Mouse (Mus musculus) midbrain, embryonic 15.5 days (tissue): Measurements from ENCODE around the gene Gm20388. TPM values are rescaled to one million over a fixed set of nuclear protein-coding genes. Genes with fewer than 3 reads are reported as not detected.

Experiments used
- ATAC-seq: fragments of 200-750 bp; cut with Nextera tagmentation; replicated peaks from 2 replicates; pipeline ENCODE4 v1.8.0; 2017; ENCODE audit warnings: moderate TSS enrichment
- H3K27ac ChIP-seq: fragments of 300-500 bp; sonication (generic); 2 replicates; pipeline ENCODE4 v1.5.1; 2015; ENCODE audit warnings: mild to moderate bottlenecking, inconsistent platforms
- H3K27me3 ChIP-seq: fragments of 300-500 bp; sonication (generic); replicated peaks from 2 replicates; pipeline ENCODE4 v1.6.1; 2015; ENCODE audit warnings: inconsistent platforms
- H3K36me3 ChIP-seq: fragments of 300-500 bp; sonication (generic); replicated peaks from 2 replicates; pipeline ENCODE4 v1.6.1; 2015; ENCODE audit warnings: inconsistent platforms
- H3K4me1 ChIP-seq: fragments of 300-500 bp; sonication (generic); 2 replicates; pipeline ENCODE4 v1.6.1; 2015; ENCODE audit warnings: inconsistent platforms
- H3K4me2 ChIP-seq: fragments of 300-500 bp; sonication (generic); 2 replicates; pipeline ENCODE4 v1.6.1; 2015; ENCODE audit warnings: inconsistent platforms, mild to moderate bottlenecking, moderate library complexity
- H3K4me3 ChIP-seq: fragments of 300-500 bp; sonication (generic); 2 replicates; pipeline ENCODE4 v1.5.1; 2015; ENCODE audit warnings: mild to moderate bottlenecking, inconsistent platforms
- H3K9ac ChIP-seq: fragments of 300-500 bp; sonication (generic); 2 replicates; pipeline ENCODE4 v1.6.1; 2015; ENCODE audit warnings: mild to moderate bottlenecking, inconsistent platforms
- H3K9me3 ChIP-seq: fragments of 300-500 bp; sonication (generic); 2 replicates; pipeline ENCODE4 v1.6.1; 2016; ENCODE audit warnings: inconsistent platforms
- WGBS: fragments of 180-500 bp; shearing (Covaris S2); methylation state at CpG from one replicate; pipeline ENCODE4 v1.1.7; 2015; ENCODE audit warnings: mixed read lengths; 5-methylcytosine and 5-hydroxymethylcytosine counted together
- polyA plus RNA-seq: library from polyadenylated mRNA; unstranded; fragments of >200 nt; fragmentation: Nextera tagmentation; extraction: Ambion mirVana; gene quantifications from 2 replicates; pipeline ENCODE4 v1.2.1, GENCODE M21; 2015

The Gm20388 gene
- polyA plus RNA-seq, 1 experiment from 2014 or later = 5.6 TPM

DNA sequence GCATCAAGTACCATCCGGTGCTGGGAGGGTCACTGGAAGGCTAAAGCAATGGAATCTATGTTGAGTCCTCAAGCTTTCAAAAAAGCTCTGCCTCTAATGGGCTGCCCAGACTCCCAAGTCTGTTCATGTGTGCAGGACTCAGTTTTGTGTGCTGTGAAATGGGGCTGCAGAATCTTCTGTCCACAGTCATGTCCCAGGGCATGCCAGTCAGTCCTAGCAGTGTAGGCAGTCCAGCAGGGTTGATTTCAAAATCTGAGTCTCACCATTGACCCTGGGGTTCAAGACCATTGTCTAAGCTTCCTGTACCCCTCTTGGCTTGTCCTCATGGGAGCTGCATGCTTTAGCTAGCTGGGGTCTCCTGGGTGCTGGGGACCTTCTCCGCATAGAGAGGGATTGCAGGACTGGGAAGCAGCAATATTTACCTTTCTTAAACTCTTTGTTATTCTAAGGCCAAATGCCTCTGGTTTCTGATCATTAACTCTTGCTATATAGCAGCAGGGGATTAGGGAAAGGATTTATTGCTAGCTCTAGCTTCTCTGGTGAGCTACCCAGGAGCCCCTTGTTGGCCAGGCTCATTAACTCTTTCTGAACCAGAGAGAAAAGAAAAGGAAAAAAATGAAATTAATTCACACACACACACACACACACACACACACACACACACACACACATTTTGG is 94.2 kb downstream of the Gm20388 start:
- Histone ChIP-seq H3K4me1 (peaks cover 6% of the 10 kb centered on the region; the same call in 1 of the 2 replicates), H3K4me2 (no peak overlapping the region), H3K27me3 (no peaks in the 10 kb centered on the region; the same call in 1 of the 2 replicates), H3K9me3 (no peaks in the 10 kb centered on the region), H3K4me3 (no peak overlapping the region), H3K27ac (no peak overlapping the region), H3K9ac (no peak overlapping the region), H3K36me3 (no peaks in the 10 kb centered on the region)
- no peak for ATAC-seq
- WGBS = 62% methylated on average over 2 of the region's 2 CpGs

DNA sequence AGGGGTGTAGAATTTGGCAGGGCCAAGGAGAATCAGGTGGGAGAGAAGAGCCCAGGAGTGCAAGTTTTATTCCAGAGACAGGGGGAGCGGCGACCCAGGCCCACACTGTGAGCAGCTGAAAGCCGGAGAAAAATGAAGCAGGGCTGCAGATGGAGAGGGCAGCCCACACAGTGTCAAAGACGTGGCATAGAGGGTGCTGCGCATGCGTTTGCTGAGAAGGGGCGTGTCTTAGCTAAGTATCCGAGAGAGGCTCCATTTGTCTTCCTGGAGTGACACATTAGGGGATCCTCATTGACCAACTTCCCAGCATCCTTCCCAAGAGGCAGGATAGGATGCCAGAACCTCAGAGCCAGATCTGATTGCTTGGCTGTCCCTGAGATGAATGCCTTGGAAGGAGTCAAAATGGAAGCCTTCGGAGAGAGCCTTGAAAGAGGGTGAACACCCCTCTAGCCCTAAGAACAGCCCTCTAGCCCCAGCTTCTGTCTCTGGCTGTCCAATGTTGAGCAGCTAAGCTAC is 96.1 kb downstream of the Gm20388 start:
- Histone ChIP-seq H3K27ac (no peak overlapping the region), H3K4me1 (peaks cover 6% of the 10 kb centered on the region; the same call in 1 of the 2 replicates), H3K4me3 (no peak overlapping the region), H3K36me3 (no peaks in the 10 kb centered on the region), H3K9me3 (no peaks in the 10 kb centered on the region), H3K27me3 (no peaks in the 10 kb centered on the region; the same call in 1 of the 2 replicates), H3K9ac (no peak overlapping the region), H3K4me2 (no peak overlapping the region)
- no peak for ATAC-seq
- WGBS = 42% methylated on average over 9 of the region's 9 CpGs

DNA sequence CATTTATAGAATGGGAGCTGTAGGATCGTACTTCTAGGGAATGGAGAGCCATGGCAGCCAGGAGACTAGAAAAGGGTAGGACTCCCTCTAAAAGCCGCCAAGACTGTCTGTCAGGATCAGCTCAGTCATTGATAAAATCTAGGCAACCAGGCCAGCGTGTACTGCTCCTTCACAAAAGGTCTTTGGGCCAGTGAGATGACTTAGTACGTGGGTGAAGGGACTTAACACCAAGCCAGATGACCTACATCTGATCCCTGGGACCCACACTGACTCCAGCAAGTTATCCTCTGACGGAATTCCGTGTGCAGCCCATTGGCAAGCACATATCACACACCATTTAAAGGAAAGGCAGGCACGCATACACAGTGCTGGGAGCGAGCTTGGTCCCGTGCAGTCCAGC is 96.5 kb downstream of the Gm20388 start:
- Histone ChIP-seq H3K27ac (no peak overlapping the region), H3K27me3 (no peaks in the 10 kb centered on the region; the same call in 1 of the 2 replicates), H3K9ac (no peak overlapping the region), H3K9me3 (no peaks in the 10 kb centered on the region), H3K4me1 (peaks cover 6% of the 10 kb centered on the region; the same call in 1 of the 2 replicates), H3K4me2 (no peak overlapping the region), H3K36me3 (no peaks in the 10 kb centered on the region), H3K4me3 (no peak overlapping the region)
- no peak for ATAC-seq
- WGBS = 77% methylated on average over 9 of the region's 9 CpGs

DNA sequence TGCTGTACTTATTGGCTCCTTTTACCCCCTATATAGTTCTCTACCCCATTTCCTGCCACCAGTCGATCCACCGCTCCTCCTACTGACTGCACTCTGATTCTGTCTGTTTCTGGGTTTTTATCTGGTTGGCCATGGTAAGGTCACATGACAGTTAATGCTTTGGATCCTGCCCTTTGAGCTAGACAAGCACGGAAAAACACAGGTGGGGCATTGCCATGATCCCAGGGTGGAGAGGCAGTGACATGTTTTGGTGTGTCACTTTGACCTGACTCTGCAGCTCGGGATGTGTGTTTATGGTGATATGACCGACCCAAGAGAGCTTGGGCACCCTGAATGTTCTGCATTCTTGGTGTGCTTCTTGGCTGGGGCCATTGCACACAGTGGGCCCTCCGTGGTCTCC is 98.6 kb downstream of the Gm20388 start:
- H3K4me2 ChIP-seq = no peak overlapping the region
- H3K27ac ChIP-seq = no peak overlapping the region
- no peaks in the 10 kb centered on the region for H3K36me3 ChIP-seq
- WGBS = 76% methylated on average over 6 of the region's 6 CpGs
- H3K9ac ChIP-seq = no peak overlapping the region
- no peak overlapping the region for H3K4me3 ChIP-seq
- no peak for ATAC-seq
- H3K27me3 ChIP-seq = no peaks in the 10 kb centered on the region; the same call in 1 of the 2 replicates
- peaks cover 6% of the 10 kb centered on the region; the same call in 1 of the 2 replicates for H3K4me1 ChIP-seq
- H3K9me3 ChIP-seq = no peaks in the 10 kb centered on the region

DNA sequence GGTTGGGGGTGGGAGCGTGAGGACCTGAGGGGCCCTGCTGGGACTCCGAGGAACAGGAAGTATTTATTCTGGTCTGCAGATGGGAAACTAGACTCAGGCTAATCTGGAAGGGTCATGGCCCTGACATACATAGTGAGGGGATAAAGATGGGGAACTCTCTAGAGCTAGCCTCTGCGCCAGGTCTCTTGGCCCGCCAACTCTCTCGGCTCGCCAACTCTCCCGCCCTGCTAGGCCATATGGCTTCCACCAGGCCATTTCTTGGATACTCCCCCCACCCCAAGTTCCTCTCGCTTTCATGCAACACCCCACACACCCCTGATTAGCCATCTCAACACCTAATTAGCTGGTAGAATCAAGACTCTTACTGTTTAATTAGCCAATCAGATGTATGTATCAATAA is 101.8 kb downstream of the Gm20388 start:
- Histone ChIP-seq H3K36me3 (no peaks in the 10 kb centered on the region), H3K9me3 (no peaks in the 10 kb centered on the region), H3K9ac (no peak overlapping the region), H3K4me2 (no peak overlapping the region), H3K4me1 (no peaks in the 10 kb centered on the region), H3K27me3 (no peaks in the 10 kb centered on the region; the same call in 1 of the 2 replicates), H3K4me3 (no peak overlapping the region), H3K27ac (no peak overlapping the region)
- ATAC-seq = no peak
- 87% methylated on average over 8 of the region's 8 CpGs for WGBS

DNA sequence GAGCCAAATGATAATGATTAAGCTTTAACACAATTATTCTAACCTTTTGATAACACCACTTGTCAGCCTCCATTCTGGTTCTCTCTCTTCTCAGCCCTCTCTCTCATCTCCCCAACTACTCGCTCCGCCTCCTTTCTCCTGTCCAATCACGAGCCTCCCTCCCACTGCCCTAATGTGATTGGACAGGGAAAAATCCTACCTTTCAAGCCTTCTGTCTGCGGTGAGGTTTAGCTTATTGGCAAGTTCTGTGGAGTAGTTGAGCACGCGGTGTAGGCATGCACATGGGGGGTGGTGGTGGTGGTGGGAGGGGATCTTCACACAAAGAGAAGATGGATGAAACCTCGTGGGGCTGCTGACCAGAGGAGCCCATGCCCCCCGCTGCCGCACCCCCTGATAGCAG is 102.3 kb downstream of the Gm20388 start:
- no peaks in the 10 kb centered on the region for H3K36me3 ChIP-seq
- H3K27ac ChIP-seq = no peak overlapping the region
- H3K9ac ChIP-seq = no peak overlapping the region
- H3K27me3 ChIP-seq = no peaks in the 10 kb centered on the region; the same call in 1 of the 2 replicates
- ATAC-seq = no peak
- H3K4me2 ChIP-seq = no peak overlapping the region
- no peaks in the 10 kb centered on the region for H3K9me3 ChIP-seq
- no peak overlapping the region for H3K4me3 ChIP-seq
- WGBS = 32% methylated on average over 9 of the region's 9 CpGs
- H3K4me1 ChIP-seq = no peaks in the 10 kb centered on the region

DNA sequence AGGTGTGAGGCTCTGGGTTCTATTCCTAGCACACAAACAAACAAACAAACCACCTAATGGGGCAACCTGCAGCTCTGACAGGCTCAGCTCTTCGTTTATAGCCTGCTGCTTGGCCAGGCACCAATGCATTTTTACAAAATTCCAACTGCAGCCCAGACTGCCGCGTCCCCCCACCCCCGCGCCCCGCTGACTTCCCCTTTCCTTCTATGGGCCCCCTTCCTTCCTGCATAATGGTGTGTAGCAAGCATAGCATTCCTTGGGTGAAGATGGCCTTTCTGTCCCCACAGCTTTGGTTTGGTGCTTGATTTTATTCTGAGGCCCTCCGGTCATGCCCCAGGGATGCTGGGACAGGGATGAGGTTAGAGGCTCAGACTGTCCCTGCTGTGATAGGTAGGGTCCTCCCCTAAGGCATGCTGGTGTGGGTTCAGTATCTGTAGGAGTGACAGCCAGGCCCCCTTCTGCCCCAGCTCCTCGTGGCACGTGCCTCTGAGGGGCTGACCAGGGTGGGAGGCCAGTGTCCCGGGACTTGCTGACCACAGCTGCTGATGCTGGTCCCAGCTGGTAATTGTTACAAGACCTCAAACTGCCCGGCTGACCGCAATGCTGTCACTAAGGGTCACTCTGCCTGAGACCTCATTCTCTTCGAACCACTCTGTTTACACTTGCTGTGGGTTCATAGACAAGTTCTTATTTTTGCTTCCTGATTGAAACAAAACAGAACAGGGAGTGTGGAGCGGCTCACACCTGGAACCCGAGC is 103.8 kb downstream of the Gm20388 start:
- Histone ChIP-seq H3K4me3 (no peak overlapping the region), H3K4me1 (no peaks in the 10 kb centered on the region), H3K9ac (no peak overlapping the region), H3K9me3 (no peaks in the 10 kb centered on the region), H3K4me2 (no peak overlapping the region), H3K27me3 (no peaks in the 10 kb centered on the region), H3K27ac (no peak overlapping the region), H3K36me3 (no peaks in the 10 kb centered on the region)
- no peak for ATAC-seq
- WGBS = 75% methylated on average over 15 of the region's 15 CpGs

DNA sequence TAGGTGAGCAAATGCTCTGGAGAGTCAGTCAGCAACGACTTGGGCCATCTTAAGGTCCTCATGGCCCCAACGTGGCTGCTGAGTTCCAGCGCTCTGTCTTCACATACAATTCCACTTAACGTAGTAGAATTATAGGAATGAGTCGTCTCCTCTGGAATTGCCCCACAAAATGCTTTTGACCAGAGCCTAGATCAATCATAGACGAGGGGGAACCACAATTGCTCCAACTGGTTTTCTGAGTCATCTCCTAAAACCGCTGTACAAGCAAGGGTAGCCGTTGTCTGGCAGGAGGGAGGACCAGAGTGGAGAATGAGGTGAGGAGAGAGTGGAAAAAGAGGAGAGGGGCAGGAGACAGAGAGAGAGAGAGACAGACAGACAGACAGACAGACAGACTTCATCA is 105.3 kb downstream of the Gm20388 start:
- H3K9ac ChIP-seq = no peak overlapping the region
- no peak for ATAC-seq
- no peaks in the 10 kb centered on the region for H3K9me3 ChIP-seq
- no peaks in the 10 kb centered on the region for H3K36me3 ChIP-seq
- no peak overlapping the region for H3K4me2 ChIP-seq
- H3K4me1 ChIP-seq = peaks cover 3% of the 10 kb centered on the region; the same call in 1 of the 2 replicates
- 92% methylated on average over 8 of the region's 8 CpGs for WGBS
- no peak overlapping the region for H3K27ac ChIP-seq
- H3K27me3 ChIP-seq = no peaks in the 10 kb centered on the region
- no peak overlapping the region for H3K4me3 ChIP-seq

DNA sequence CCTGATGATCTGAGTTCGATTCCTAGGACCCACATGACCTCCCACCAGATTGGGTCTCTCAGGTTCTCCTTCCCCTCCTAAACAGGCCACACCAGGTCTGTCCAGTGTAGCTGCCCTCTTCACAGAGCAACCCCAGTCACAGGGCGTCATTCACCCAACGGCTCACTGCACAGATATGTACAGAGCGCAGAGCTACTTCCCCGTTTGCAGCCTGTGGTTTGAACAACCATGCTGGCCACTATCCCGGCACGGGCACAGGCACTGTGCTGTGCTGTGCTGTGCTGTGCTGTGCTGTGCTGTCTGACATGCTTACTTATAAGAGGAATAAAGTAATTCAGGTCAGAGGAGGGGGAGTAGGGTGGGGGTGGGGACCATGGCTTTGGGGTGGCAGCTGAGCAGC is 105.8 kb downstream of the Gm20388 start:
- no peaks in the 10 kb centered on the region for H3K36me3 ChIP-seq
- no peak overlapping the region for H3K4me2 ChIP-seq
- no peak overlapping the region for H3K27ac ChIP-seq
- H3K4me3 ChIP-seq = no peak overlapping the region
- no peak overlapping the region for H3K9ac ChIP-seq
- WGBS = 85% methylated on average over 7 of the region's 7 CpGs
- no peaks in the 10 kb centered on the region for H3K9me3 ChIP-seq
- peaks cover 3% of the 10 kb centered on the region; the same call in 1 of the 2 replicates for H3K4me1 ChIP-seq
- H3K27me3 ChIP-seq = no peaks in the 10 kb centered on the region
- no peak for ATAC-seq

DNA sequence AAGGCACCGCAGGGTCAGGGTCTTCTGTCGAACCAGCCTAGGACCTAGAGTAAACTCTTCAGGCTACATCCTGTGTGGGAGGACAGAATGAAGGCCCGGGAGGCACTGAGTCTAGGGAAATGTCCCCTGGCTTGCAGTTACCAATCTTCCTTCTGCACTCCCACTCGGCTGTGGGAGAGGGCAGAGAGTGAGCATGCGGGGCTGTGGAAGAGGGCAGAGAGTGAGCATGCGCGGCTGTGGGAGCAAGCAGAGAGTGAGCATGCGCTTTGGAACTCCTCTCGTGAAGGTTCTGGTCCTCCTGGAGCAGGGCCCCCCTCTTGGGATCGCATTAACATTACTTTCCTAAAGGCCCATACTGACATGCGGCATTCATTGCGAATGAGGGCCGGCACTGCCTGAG is 106.7 kb downstream of the Gm20388 start:
- ATAC-seq = no peak
- Histone ChIP-seq H3K4me3 (no peak overlapping the region), H3K9ac (no peak overlapping the region), H3K36me3 (no peaks in the 10 kb centered on the region), H3K4me1 (peaks cover 3% of the 10 kb centered on the region; the same call in 1 of the 2 replicates), H3K27me3 (no peaks in the 10 kb centered on the region), H3K27ac (no peak overlapping the region), H3K4me2 (no peak overlapping the region), H3K9me3 (no peaks in the 10 kb centered on the region)
- 92% methylated on average over 13 of the region's 13 CpGs for WGBS

DNA sequence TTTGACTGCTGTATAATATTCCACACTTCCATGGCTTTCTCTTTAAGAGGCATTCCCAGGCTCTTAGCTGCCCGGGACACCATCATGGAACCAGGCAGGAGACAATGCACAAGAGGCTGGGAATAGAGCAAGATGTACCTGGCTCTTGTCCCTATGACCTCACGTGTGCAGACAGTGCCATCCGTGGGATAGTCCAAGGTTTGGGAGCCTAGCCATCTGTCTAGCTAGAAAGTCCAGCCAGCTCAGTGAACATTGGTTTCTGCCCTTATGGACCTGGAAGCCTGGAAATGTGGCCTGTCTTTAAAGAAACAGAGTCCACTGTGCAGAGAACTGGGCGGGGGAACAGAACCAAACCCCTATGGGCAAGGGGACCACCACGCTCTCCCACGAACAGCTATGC is 107.1 kb downstream of the Gm20388 start:
- H3K4me1 ChIP-seq = peaks cover 3% of the 10 kb centered on the region; the same call in 1 of the 2 replicates
- H3K36me3 ChIP-seq = no peaks in the 10 kb centered on the region
- H3K27me3 ChIP-seq = no peaks in the 10 kb centered on the region; the same call in 1 of the 2 replicates
- WGBS = 96% methylated on average over 6 of the region's 6 CpGs
- no peak for ATAC-seq
- no peak overlapping the region for H3K4me2 ChIP-seq
- H3K4me3 ChIP-seq = no peak overlapping the region
- no peak overlapping the region for H3K27ac ChIP-seq
- no peaks in the 10 kb centered on the region for H3K9me3 ChIP-seq
- no peak overlapping the region for H3K9ac ChIP-seq

DNA sequence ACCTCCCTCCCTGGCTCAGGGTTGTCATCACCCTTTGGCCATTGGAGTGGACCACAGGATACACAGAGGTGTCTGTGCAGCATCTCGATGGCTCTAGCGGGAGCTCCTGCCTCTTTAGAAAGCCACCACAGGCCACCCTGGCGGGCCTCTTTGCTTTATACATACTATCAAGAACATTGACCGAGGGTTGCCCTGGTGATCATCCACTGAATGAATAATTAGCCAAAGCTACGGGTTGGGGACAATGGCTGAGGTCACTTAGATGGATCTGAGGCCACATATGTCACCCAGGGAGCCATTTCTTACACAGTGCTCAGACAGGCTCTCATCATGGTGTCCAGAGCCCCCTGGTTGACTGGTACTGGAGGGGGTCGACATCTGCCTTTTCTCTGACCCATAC is 107.7 kb downstream of the Gm20388 start:
- no peak for ATAC-seq
- Histone ChIP-seq H3K9me3 (no peaks in the 10 kb centered on the region), H3K4me3 (no peak overlapping the region), H3K36me3 (no peaks in the 10 kb centered on the region), H3K9ac (no peak overlapping the region), H3K27me3 (no peaks in the 10 kb centered on the region; the same call in 1 of the 2 replicates), H3K4me2 (no peak overlapping the region), H3K27ac (no peak overlapping the region), H3K4me1 (peaks cover 3% of the 10 kb centered on the region; the same call in 1 of the 2 replicates)
- 49% methylated on average over 6 of the region's 6 CpGs for WGBS
